Mouse (Mus musculus) bone marrow macrophage, adult 2 months (primary cell): Measurements from ENCODE around the gene Hp1bp3. TPM values are rescaled to one million over a fixed set of nuclear protein-coding genes. Genes with fewer than 3 reads are reported as not detected.

Experiments used
- H3K27ac ChIP-seq: 2 replicates; pipeline ENCODE4 v1.5.1; 2012; ENCODE audit warnings: low read depth, low read length; ENCODE audit not compliant: insufficient read depth
- H3K4me1 ChIP-seq: 2 replicates; pipeline ENCODE4 v1.6.1; 2012; ENCODE audit warnings: low read length; ENCODE audit not compliant: control insufficient read depth, insufficient read depth
- H3K4me3 ChIP-seq: 2 replicates; pipeline ENCODE4 v1.5.1; 2012; ENCODE audit warnings: mild to moderate bottlenecking, low read length, moderate library complexity; ENCODE audit not compliant: insufficient read depth
- CTCF ChIP-seq: IDR thresholded peaks from 2 replicates; pipeline ENCODE4 v1.5.1; 2012; ENCODE audit warnings: low read depth, mild to moderate bottlenecking, low read length, moderate library complexity
- POLR2A ChIP-seq: IDR thresholded peaks from 2 replicates; pipeline ENCODE4 v1.6.1; 2012; ENCODE audit warnings: mild to moderate bottlenecking, low read depth, low read length, borderline replicate concordance
- polyA plus RNA-seq: library from polyadenylated mRNA; stranded (reverse); fragments of >200 nt; gene quantifications from 2 replicates; pipeline ENCODE4 v1.2.4, GENCODE M21; 2012; ENCODE audit not compliant: missing spikeins, insufficient read depth, insufficient read length

The Hp1bp3 gene
- polyA plus RNA-seq, 1 experiment: 141 TPM

- H3K4me3 ChIP-seq: no peak overlapping the region
- H3K4me1 ChIP-seq: no peaks in the 10 kb centered on the region
- no peak overlapping the region for H3K27ac ChIP-seq
- no peak for TF ChIP-seq CTCF
- TF ChIP-seq POLR2A: no peak
Measured at GRCm38 (mm10) chr4:138192561-138192960, 23.5 kb upstream of the Hp1bp3 start.

GRCm38 (mm10) chr4:138200769-138201168 lies 15.3 kb upstream of the Hp1bp3 start:
- H3K4me3 ChIP-seq: no peak overlapping the region
- no peak overlapping the region for H3K27ac ChIP-seq
- no peak for TF ChIP-seq POLR2A
- no peak for TF ChIP-seq CTCF
- H3K4me1 ChIP-seq: no peaks in the 10 kb centered on the region

- Histone ChIP-seq H3K27ac (no peak overlapping the region), H3K4me3 (no peak overlapping the region), H3K4me1 (peaks cover 3% of the 10 kb centered on the region)
- no peak for TF ChIP-seq POLR2A
- TF ChIP-seq CTCF: no peak
Measured at GRCm38 (mm10) chr4:138201696-138202095, 14.4 kb upstream of the Hp1bp3 start.

- Histone ChIP-seq H3K4me3 (no peak overlapping the region), H3K27ac (no peak overlapping the region), H3K4me1 (peaks cover 19% of the 10 kb centered on the region)
- no peak for TF ChIP-seq POLR2A
- TF ChIP-seq CTCF: no peak
Measured at GRCm38 (mm10) chr4:138210116-138210515, 6.0 kb upstream of the Hp1bp3 start.

- Histone ChIP-seq H3K4me3 (no peak overlapping the region), H3K27ac (peak overlapping the region; percentile 6; the same call in 1 of the 2 replicates)
Measured at GRCm38 (mm10) chr4:138213861-138214260, 2.2 kb upstream of the Hp1bp3 start.

GRCm38 (mm10) chr4:138215671-138216199 lies 361 bp upstream of the Hp1bp3 start:
- Histone ChIP-seq H3K27ac (peak overlapping the region; percentile 89), H3K4me3 (peak overlapping the region; percentile 87), H3K4me1 (peaks cover 25% of the 10 kb centered on the region)
- TF ChIP-seq POLR2A: no peak
- TF ChIP-seq CTCF: no peak

More at GRCm38 (mm10) chr4:138213861-138214260, 2.2 kb upstream of the Hp1bp3 start:
- TF ChIP-seq POLR2A (no peak), CTCF (no peak)
- peaks cover 21% of the 10 kb centered on the region for H3K4me1 ChIP-seq

GRCm38 (mm10) chr4:138216891-138217392 lies 846 bp downstream of the Hp1bp3 start:
- no peak for TF ChIP-seq POLR2A
- TF ChIP-seq CTCF: no peak
- peak overlapping the region; percentile 90 for H3K4me3 ChIP-seq
- H3K4me1 ChIP-seq: peaks cover 25% of the 10 kb centered on the region
- peak overlapping the region; percentile 85 for H3K27ac ChIP-seq

- no peak for TF ChIP-seq CTCF
- TF ChIP-seq POLR2A: no peak
- Histone ChIP-seq H3K27ac (peak overlapping the region; percentile 70), H3K4me3 (peak overlapping the region; percentile 90), H3K4me1 (peaks cover 27% of the 10 kb centered on the region)
Measured at GRCm38 (mm10) chr4:138217441-138217840, 1.3 kb downstream of the Hp1bp3 start.

- H3K27ac ChIP-seq: no peak overlapping the region
- peak overlapping the region; percentile 90 for H3K4me3 ChIP-seq
- H3K4me1 ChIP-seq: peaks cover 25% of the 10 kb centered on the region
- no peak for TF ChIP-seq CTCF
- TF ChIP-seq POLR2A: no peak
Measured at GRCm38 (mm10) chr4:138217951-138218685, 2.0 kb downstream of the Hp1bp3 start.

GRCm38 (mm10) chr4:138219331-138219730 lies 3.2 kb downstream of the Hp1bp3 start:
- TF ChIP-seq POLR2A (no peak), CTCF (no peak)
- Histone ChIP-seq H3K27ac (no peak overlapping the region), H3K4me3 (no peak overlapping the region), H3K4me1 (peaks cover 15% of the 10 kb centered on the region)
